Mouse (Mus musculus) ES-E14 (cell line): ENCODE measurements at regions not wholly inside any gene's neighbourhood (a gene's known extent, or its start where the extent isn't known, plus 50 kb on each side); places are given as distances from the start of the nearest gene placed in this dataset.

ENCODE experiments used
- CHD2 ChIP-seq: IDR thresholded peaks from 2 replicates; pipeline ENCODE4 v1.6.1; 2014; ENCODE audit warnings: mild to moderate bottlenecking, low read depth, low read length, inconsistent platforms
- HCFC1 ChIP-seq: IDR thresholded peaks from 2 replicates; pipeline ENCODE4 v1.6.1; 2012; ENCODE audit warnings: low read length, inconsistent platforms, borderline replicate concordance; ENCODE audit not compliant: insufficient read depth
- ZNF384 ChIP-seq: IDR thresholded peaks from 2 replicates; pipeline ENCODE4 v1.6.1; 2012; ENCODE audit warnings: low read depth, low read length, inconsistent platforms

DNA sequence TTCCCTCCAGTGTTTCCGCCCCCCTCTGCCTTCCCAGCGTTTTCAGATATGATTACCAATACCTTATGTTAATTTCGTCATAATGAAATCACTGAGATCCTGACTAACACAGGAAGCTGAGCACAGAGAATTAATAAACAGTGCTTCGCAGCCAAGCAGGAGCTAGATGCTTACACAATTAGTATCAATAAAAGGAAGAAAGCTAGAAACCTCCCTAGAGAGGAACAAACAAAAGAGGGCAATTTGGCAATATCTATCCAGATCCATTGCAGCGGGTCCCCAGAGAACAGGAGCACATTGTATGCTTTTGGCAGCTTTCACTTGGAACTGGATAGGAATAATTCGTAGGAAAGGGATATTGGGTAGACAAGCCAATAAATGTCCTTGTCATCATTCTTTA is 159.1 kb upstream of the Kbtbd8 start:
- TF ChIP-seq HCFC1, result no peak
- no peak for TF ChIP-seq CHD2
- TF ChIP-seq ZNF384, result no peak
